In the genomic region with DNA sequence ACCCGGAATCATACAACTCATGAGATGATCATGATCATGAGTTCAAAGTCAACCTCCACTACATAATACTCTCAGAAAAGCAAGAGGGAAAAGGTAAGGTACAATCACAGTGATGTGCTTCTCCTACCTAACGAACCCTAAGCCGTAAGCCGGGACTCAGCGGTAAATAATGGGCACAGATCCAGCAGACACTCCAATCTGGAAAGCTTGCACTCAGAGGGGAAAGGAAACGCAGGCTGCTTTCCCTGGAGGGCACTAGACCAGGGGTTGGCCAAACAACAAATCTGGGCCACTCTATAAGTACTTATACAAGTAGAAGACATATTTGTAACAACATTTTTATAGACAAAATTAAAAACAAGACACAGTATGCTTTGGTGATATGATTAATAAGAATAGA, we compare ENCODE assay signal across 16 mouse cellular contexts.
"Had no signal": no experiment of that assay in that cellular context is flagged by ENCODE, and none has a peak within 500 bp of the region (broad histone marks: within the 10 kb centered on the region; RNA-seq: fewer than 3 reads in every experiment).

No protein-coding gene starts in this region.

- DNase-seq: kidney, adult 18-20 months; kidney, postnatal 10 days; kidney, postnatal 4 days; retina, postnatal 1 day; right cerebral cortex, postnatal 4 days; thymus, adult 2 months; thymus, postnatal 25 days had no signal

- ATAC-seq: intestine, embryonic 15.5 days; liver, embryonic 12.5 days; midbrain, embryonic 16.5 days had no signal

- H3K27me3 ChIP-seq: intestine, embryonic 15.5 days; limb, embryonic 15.5 days; liver, embryonic 12.5 days; neural tube, embryonic 13.5 days; stomach, embryonic 15.5 days had no signal

- H3K9ac ChIP-seq: intestine, embryonic 15.5 days; limb, embryonic 15.5 days; liver, embryonic 12.5 days; neural tube, embryonic 13.5 days; stomach, embryonic 15.5 days had no signal

- H3K4me1 ChIP-seq: intestine, embryonic 15.5 days; limb, embryonic 15.5 days; liver, embryonic 12.5 days; midbrain, embryonic 10.5 days; neural tube, embryonic 13.5 days; stomach, embryonic 15.5 days had no signal

- H3K9me3 ChIP-seq: intestine, embryonic 15.5 days; limb, embryonic 15.5 days; liver, embryonic 12.5 days; midbrain, embryonic 10.5 days; neural tube, embryonic 13.5 days; stomach, embryonic 15.5 days had no signal

- H3K27ac ChIP-seq: intestine, embryonic 15.5 days; layer of hippocampus, adult 2 months; left cerebral cortex, adult 2 months; limb, embryonic 15.5 days; liver, embryonic 12.5 days; midbrain, embryonic 10.5 days; neural tube, embryonic 13.5 days; stomach, embryonic 15.5 days had no signal

- H3K4me3 ChIP-seq: intestine, embryonic 15.5 days; layer of hippocampus, adult 2 months; left cerebral cortex, adult 2 months; limb, embryonic 15.5 days; liver, embryonic 12.5 days; midbrain, embryonic 10.5 days; neural tube, embryonic 13.5 days; stomach, embryonic 15.5 days had no signal

- H3K4me2 ChIP-seq: intestine, embryonic 15.5 days; limb, embryonic 15.5 days; liver, embryonic 12.5 days; neural tube, embryonic 13.5 days; stomach, embryonic 15.5 days had no signal
